Mouse (Mus musculus) kidney, adult 2 months (tissue): ENCODE results near the gene Snx9.

Experiments used
- CTCF ChIP-seq: fragments of 200-500 bp; conservative IDR thresholded peaks from 2 replicates; pipeline ENCODE4 v1.5.1; 2011; ENCODE audit warnings: low read depth, mild to moderate bottlenecking, control low read depth, low read length, moderate library complexity, mixed read lengths; ENCODE audit not compliant: insufficient read depth, insufficient read length
- POLR2A ChIP-seq: fragments of 200-500 bp; IDR thresholded peaks from one replicate; pipeline ENCODE4 v1.6.1; 2011; ENCODE audit warnings: low read depth, low read length, control low read depth

GRCm38 (mm10) chr17:5901381-5901780 is 60.3 kb downstream of the Snx9 start:
- TF ChIP-seq CTCF (no peak), POLR2A (no peak)
